Mouse (Mus musculus): ENCODE measurements around the gene Mlxip. TPM values are rescaled to one million over a fixed set of nuclear protein-coding genes. Genes with fewer than 3 reads are reported as not detected.

Mlxip gene
- 22.3 and 22.7 TPM in 2 replicates for polyA plus RNA-seq (2014; fragmentation: Nextera tagmentation; extraction: Ambion mirVana)

- Histone ChIP-seq H3K9me3 (ENCODE audit: control insufficient read depth, low read length) (no peaks in the 10 kb centered on the region), H3K4me2 (ENCODE audit: low read depth, low read length, severe bottlenecking) (peak within 1 kb of the TSS; percentile 96), H3K36me3 (ENCODE audit: control insufficient read depth, insufficient read depth, low read length) (no peaks in the 10 kb centered on the region), H3K27me3 (ENCODE audit: control insufficient read depth, insufficient read depth, low read length) (no peaks in the 10 kb centered on the region), H3K9ac (ENCODE audit: low read length) (peak within 1 kb of the TSS; percentile 89), H3K4me3 (ENCODE audit: low read depth, low read length) (peak within 1 kb of the TSS; percentile 90), H3K4me1 (replicated peaks; ENCODE audit: control insufficient read depth, insufficient read depth, low read length) (peaks cover 16% of the 10 kb centered on the region), H3K27ac (ENCODE audit: low read depth, low read length) (peak within 1 kb of the TSS; percentile 64)
- ATAC-seq (replicated peaks; ENCODE audit: low FRiP score) (peak; percentile 96), DNase-seq (ENCODE audit: low spot score) (peak; percentile 96)
- WGBS = 0% methylated on average over 48 of the region's 50 CpGs
These were observed at the start of gene Mlxip for GRCm38 (mm10) chr5:123394303-123394956. Gene Mlxip (plus strand): TSS chr5:123394798.

DNA sequence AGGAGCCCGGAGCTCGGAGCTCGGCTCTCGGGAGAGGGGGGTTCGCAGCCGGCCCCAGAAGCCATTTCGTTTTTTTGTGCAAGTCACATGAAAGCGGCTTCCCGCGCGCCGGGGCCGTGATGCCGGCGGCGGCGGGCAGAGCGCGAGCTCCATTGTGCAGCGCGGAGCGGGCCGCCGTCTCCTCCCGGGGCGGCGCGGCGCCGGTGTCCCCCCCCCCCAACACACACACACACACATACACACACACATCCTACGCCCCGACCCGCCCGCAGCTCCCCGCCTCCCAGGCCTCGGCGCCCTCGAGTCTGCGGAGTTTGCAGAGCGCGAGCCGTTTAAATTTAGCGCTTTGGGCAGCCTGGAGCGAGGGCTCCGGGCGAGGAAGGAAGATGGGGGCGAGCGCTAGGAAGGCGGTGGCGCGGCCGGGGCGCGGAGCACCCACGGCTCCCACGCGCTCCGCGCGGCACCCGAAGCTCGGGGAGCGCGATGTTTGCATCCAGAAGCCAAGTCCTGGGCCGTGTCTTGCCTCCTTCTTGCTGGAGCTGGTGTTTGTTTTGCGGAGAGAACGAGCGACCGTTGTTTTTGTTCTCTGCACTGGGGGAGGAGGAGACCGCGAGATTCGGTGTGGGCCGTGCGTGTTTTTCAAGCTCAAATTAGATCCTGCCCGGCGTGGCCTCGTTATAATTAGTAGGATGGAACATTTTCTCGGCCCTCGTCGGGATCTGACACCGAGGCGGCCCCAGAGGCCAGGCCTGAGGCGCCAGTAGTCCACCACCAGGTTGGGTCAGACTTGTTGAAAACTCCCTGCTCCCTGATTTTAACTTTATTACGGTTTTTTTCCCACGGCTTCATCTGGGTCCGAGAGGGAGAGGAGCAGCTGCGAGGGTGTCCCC, 49.4 kb upstream of the Mlxip start:
- peak; percentile 84 for DNase-seq (ENCODE audit: low spot score)
- WGBS = under 1% methylated on average over 87 of the region's 87 CpGs
- Histone ChIP-seq H3K4me2 (ENCODE audit: low read depth, low read length, severe bottlenecking) (peak overlapping the region; percentile 82), H3K4me3 (ENCODE audit: low read depth, low read length) (peak overlapping the region; percentile 93), H3K27ac (ENCODE audit: low read depth, low read length) (peak overlapping the region; percentile 98), H3K27me3 (ENCODE audit: control insufficient read depth, insufficient read depth, low read length) (no peaks in the 10 kb centered on the region), H3K9me3 (ENCODE audit: control insufficient read depth, low read length) (no peaks in the 10 kb centered on the region), H3K4me1 (replicated peaks; ENCODE audit: control insufficient read depth, insufficient read depth, low read length) (peaks cover 12% of the 10 kb centered on the region; the same call in 1 of the 2 replicates), H3K9ac (ENCODE audit: low read length) (peak overlapping the region; percentile 99), H3K36me3 (ENCODE audit: control insufficient read depth, insufficient read depth, low read length) (no peaks in the 10 kb centered on the region)
- peak; percentile 65 for ATAC-seq (replicated peaks; ENCODE audit: low FRiP score)

DNA sequence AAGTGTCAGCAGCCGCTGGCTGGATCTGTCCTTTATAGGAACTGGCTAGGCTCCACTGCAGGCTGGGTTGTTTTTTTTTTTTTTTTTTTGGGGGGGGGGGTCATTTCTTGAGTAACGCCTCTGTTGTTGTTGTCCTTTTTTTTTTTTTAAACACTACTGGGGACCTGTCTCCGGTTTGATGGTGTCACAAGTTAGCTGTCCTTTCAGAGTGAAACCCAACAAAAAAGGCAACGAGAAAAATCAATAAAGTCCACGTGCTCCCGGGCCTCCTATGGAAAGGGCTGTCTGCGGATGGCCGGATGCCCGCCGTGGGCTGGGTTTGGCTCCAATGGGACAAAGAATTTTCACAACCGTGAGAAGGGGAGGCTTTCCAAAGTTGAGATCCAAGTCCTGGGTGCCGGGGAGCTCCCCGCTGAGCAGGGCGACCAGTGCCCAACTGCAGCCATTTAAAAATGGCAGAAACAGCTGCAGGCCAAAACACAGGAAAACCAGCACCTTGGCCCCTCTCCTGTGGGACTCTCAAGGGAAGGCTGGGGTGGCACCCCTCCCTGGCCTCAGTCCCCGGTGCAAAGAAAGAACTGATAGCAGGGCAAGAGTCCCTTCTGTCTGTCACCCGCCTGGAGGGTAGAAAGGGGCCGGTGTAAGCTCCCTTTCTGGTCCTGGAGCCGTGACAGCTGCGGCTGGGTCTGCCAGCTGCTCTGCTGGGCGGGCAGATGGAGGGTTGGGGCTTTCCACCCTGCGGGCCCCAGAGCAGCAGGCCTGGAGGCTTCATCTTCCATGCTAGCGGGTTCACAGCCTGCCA, 48.5 kb upstream of the Mlxip start:
- ATAC-seq (replicated peaks; ENCODE audit: low FRiP score) (peak; percentile 25; the same call in 1 of the 2 replicates), DNase-seq (ENCODE audit: low spot score) (peak; percentile 82)
- H3K9ac ChIP-seq (ENCODE audit: low read length) = peak overlapping the region; percentile 99
- H3K9me3 ChIP-seq (ENCODE audit: control insufficient read depth, low read length) = no peaks in the 10 kb centered on the region
- no peaks in the 10 kb centered on the region for H3K27me3 ChIP-seq (ENCODE audit: control insufficient read depth, insufficient read depth, low read length)
- peak overlapping the region; percentile 82 for H3K4me2 ChIP-seq (ENCODE audit: low read depth, low read length, severe bottlenecking)
- H3K4me3 ChIP-seq (ENCODE audit: low read depth, low read length) = peak overlapping the region; percentile 93
- H3K27ac ChIP-seq (ENCODE audit: low read depth, low read length) = peak overlapping the region; percentile 98
- WGBS = 1% methylated on average over 22 of the region's 22 CpGs
- H3K4me1 ChIP-seq (replicated peaks; ENCODE audit: control insufficient read depth, insufficient read depth, low read length) = peaks cover 12% of the 10 kb centered on the region; the same call in 1 of the 2 replicates
- no peaks in the 10 kb centered on the region for H3K36me3 ChIP-seq (ENCODE audit: control insufficient read depth, insufficient read depth, low read length)

DNA sequence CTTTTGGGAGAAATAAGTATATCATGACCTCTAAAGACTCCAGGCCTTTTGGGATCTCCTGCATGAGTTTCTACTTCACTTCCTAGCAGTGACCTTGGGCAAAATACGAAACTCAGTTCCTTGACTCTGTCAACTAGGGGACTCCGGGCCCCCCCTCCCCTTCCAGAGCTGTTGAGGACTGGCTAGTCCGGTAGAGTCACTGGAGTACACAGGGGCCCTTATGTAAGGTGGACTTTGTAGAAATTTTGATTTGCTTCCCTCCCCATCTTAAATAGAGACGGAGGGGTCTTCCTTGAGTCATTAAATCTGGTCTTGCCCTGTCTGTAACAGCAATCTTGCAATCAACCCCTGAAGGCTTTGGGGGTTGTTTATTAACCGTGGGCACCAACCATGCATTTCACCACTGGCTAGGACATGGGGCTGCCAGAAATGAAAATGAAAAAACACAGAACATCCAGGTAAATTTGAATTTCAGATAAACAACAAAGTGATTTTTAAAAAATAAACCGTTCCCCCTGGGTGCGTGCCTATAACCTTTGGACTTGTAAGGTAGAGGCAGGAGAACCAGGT, 47.8 kb upstream of the Mlxip start:
- WGBS = 72% methylated on average over 7 of the region's 7 CpGs
- no peak for ATAC-seq (replicated peaks; ENCODE audit: low FRiP score)
- peaks cover 12% of the 10 kb centered on the region; the same call in 1 of the 2 replicates for H3K4me1 ChIP-seq (replicated peaks; ENCODE audit: control insufficient read depth, insufficient read depth, low read length)

DNA sequence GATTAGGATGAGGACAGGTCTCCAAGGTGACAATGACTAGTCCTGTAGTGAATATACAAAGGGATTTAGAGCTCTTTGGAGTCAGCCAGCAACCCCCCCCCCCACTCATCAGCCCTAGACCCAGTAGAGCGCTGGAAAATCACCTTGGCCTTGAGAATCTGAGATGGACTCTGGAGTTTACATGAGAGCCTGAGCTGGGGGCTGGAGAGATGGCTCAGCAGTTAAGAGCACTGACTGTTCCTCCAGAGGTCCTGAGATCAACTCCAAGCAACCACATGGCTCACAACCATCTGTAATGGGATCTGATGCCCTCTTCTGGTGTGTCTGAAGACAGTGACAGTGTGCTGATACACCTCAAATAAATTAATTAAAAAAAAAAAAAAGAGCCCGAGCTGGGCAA, 46.6 kb upstream of the Mlxip start:
- no peak overlapping the region for H3K4me3 ChIP-seq (ENCODE audit: low read depth, low read length)
- 86% methylated on average over 2 of the region's 2 CpGs for WGBS
- H3K9me3 ChIP-seq (ENCODE audit: control insufficient read depth, low read length) = no peaks in the 10 kb centered on the region
- ATAC-seq (replicated peaks; ENCODE audit: low FRiP score) = no peak
- no peak overlapping the region for H3K27ac ChIP-seq (ENCODE audit: low read depth, low read length)
- no peaks in the 10 kb centered on the region for H3K36me3 ChIP-seq (ENCODE audit: control insufficient read depth, insufficient read depth, low read length)
- no peak overlapping the region for H3K9ac ChIP-seq (ENCODE audit: low read length)
- DNase-seq (ENCODE audit: low spot score) = no peak
- H3K27me3 ChIP-seq (ENCODE audit: control insufficient read depth, insufficient read depth, low read length) = no peaks in the 10 kb centered on the region
- no peak overlapping the region for H3K4me2 ChIP-seq (ENCODE audit: low read depth, low read length, severe bottlenecking)
- peaks cover 12% of the 10 kb centered on the region; the same call in 1 of the 2 replicates for H3K4me1 ChIP-seq (replicated peaks; ENCODE audit: control insufficient read depth, insufficient read depth, low read length)

More for the DNA sequence above, 47.8 kb upstream of the Mlxip start:
- H3K4me2 ChIP-seq (ENCODE audit: low read depth, low read length, severe bottlenecking) = peak overlapping the region; percentile 82
- DNase-seq (ENCODE audit: low spot score) = no peak
- H3K4me3 ChIP-seq (ENCODE audit: low read depth, low read length) = peak overlapping the region; percentile 93
- no peaks in the 10 kb centered on the region for H3K27me3 ChIP-seq (ENCODE audit: control insufficient read depth, insufficient read depth, low read length)
- H3K27ac ChIP-seq (ENCODE audit: low read depth, low read length) = peak overlapping the region; percentile 98; the same call in 1 of the 2 replicates
- no peaks in the 10 kb centered on the region for H3K36me3 ChIP-seq (ENCODE audit: control insufficient read depth, insufficient read depth, low read length)
- peak overlapping the region; percentile 99 for H3K9ac ChIP-seq (ENCODE audit: low read length)
- H3K9me3 ChIP-seq (ENCODE audit: control insufficient read depth, low read length) = no peaks in the 10 kb centered on the region

DNA sequence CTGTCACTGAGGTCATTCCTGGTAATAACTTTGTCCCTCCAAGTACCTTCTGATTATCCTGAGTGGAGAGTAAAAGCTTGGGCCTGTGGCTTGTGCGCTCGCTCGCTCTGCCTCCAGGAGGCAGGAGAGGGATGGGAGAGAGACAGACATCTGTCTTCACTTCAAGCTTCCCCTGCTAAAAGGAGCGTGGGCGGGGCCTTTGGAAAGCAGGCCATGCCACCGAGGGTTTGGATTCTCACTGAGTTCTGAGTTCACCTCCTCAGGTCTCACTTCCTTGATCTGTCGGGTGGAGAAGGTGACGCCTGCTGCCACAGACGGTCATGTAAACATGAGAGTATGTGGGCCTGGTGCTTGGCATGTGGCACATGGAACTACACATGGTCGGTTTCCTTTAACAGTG, 44.2 kb upstream of the Mlxip start:
- Histone ChIP-seq H3K9ac (ENCODE audit: low read length) (no peak overlapping the region), H3K4me1 (replicated peaks; ENCODE audit: control insufficient read depth, insufficient read depth, low read length) (peaks cover 12% of the 10 kb centered on the region; the same call in 1 of the 2 replicates), H3K27ac (ENCODE audit: low read depth, low read length) (no peak overlapping the region), H3K9me3 (ENCODE audit: control insufficient read depth, low read length) (no peaks in the 10 kb centered on the region), H3K4me2 (ENCODE audit: low read depth, low read length, severe bottlenecking) (no peak overlapping the region), H3K27me3 (ENCODE audit: control insufficient read depth, insufficient read depth, low read length) (no peaks in the 10 kb centered on the region), H3K36me3 (ENCODE audit: control insufficient read depth, insufficient read depth, low read length) (no peaks in the 10 kb centered on the region), H3K4me3 (ENCODE audit: low read depth, low read length) (no peak overlapping the region)
- 74% methylated on average over 10 of the region's 10 CpGs for WGBS
- peak; percentile 65 for DNase-seq (ENCODE audit: low spot score)
- ATAC-seq (replicated peaks; ENCODE audit: low FRiP score) = no peak

DNA sequence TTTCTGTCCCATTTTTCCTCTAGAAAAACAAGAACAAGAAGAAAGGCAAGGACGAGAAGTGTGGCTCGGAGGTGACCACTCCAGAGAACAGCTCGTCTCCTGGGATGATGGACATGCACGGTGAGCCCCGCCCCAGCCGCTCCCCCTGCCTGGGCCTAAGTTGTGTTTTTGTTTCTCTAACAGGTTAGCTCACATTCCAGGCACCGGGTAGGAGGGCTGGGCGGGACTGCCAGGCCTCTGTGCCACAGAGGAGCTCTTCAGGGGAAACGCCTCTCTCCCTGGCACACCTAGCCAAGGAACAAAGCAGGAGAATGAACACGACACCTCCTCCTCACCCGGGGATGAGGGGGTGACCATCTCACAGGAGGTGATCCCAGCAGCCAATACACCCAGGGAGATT, 38.7 kb upstream of the Mlxip start:
- Histone ChIP-seq H3K36me3 (ENCODE audit: control insufficient read depth, insufficient read depth, low read length) (peaks cover 23% of the 10 kb centered on the region), H3K4me1 (replicated peaks; ENCODE audit: control insufficient read depth, insufficient read depth, low read length) (no peaks in the 10 kb centered on the region), H3K9me3 (ENCODE audit: control insufficient read depth, low read length) (no peaks in the 10 kb centered on the region), H3K4me2 (ENCODE audit: low read depth, low read length, severe bottlenecking) (no peak overlapping the region), H3K27me3 (ENCODE audit: control insufficient read depth, insufficient read depth, low read length) (no peaks in the 10 kb centered on the region), H3K27ac (ENCODE audit: low read depth, low read length) (0 out of 2 replicates have a peak overlapping the region, but pooled peaks have one; percentile 12), H3K4me3 (ENCODE audit: low read depth, low read length) (no peak overlapping the region), H3K9ac (ENCODE audit: low read length) (no peak overlapping the region)
- ATAC-seq (replicated peaks; ENCODE audit: low FRiP score) = no peak
- DNase-seq (ENCODE audit: low spot score) = no peak
- 89% methylated on average over 11 of the region's 11 CpGs for WGBS

DNA sequence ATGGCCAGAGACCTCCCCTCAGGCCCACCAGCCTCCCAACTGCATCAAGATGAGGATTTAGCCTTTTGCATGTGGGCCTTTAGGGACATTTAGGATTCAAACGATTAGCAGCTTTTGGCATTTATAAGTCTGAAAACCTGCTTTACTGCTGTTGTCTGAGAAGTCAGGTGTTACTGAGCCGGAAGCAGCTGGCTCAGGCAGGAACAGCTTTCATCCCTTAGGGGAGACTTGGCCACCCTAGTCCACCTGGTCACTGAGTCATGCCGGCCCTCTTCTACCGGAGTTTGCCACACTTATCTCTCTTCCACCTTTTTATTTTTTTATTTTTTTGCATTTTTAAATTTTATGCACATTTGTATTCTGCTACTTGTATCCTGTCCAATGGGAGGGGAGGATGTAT, 37.3 kb upstream of the Mlxip start:
- H3K27me3 ChIP-seq (ENCODE audit: control insufficient read depth, insufficient read depth, low read length) = no peaks in the 10 kb centered on the region
- DNase-seq (ENCODE audit: low spot score) = no peak
- H3K4me2 ChIP-seq (ENCODE audit: low read depth, low read length, severe bottlenecking) = no peak overlapping the region
- peaks cover 23% of the 10 kb centered on the region for H3K36me3 ChIP-seq (ENCODE audit: control insufficient read depth, insufficient read depth, low read length)
- 95% methylated on average over 4 of the region's 4 CpGs for WGBS
- no peaks in the 10 kb centered on the region for H3K4me1 ChIP-seq (replicated peaks; ENCODE audit: control insufficient read depth, insufficient read depth, low read length)
- H3K4me3 ChIP-seq (ENCODE audit: low read depth, low read length) = no peak overlapping the region
- no peak overlapping the region for H3K27ac ChIP-seq (ENCODE audit: low read depth, low read length)
- H3K9ac ChIP-seq (ENCODE audit: low read length) = no peak overlapping the region
- no peaks in the 10 kb centered on the region for H3K9me3 ChIP-seq (ENCODE audit: control insufficient read depth, low read length)
- no peak for ATAC-seq (replicated peaks; ENCODE audit: low FRiP score)
